Mouse (Mus musculus) lung, postnatal 0 days (tissue): ENCODE data around the gene Trp53rkb.

Experiments
- CTCF ChIP-seq: IDR thresholded peaks from 2 replicates; pipeline ENCODE4 v1.5.1; 2016; ENCODE audit warnings: antibody characterized with exemption, mild to moderate bottlenecking
- EP300 ChIP-seq: IDR thresholded peaks from 2 replicates; pipeline ENCODE4 v1.6.1; 2016; ENCODE audit warnings: antibody characterized with exemption, mild to moderate bottlenecking, control low read depth

DNA sequence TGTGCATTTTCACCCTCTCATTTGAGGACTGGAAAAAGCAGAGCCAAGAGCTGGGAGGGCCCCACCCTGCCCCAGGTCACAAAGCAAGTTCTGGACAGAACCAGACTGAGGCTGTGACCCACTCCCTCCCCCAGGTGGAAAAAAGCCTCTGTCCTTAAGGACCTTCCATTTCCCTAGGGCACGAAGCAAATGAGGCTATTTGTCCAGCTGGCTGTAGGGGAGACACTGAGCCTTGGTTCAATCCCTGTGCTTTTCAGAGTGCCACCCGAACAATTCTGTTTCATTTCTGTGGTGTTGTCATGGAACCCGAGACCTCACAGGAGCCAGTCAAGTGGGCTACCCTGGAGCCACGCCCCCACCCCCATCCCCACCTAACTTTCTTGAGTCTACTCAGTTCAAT is 48.8 kb upstream of the Trp53rkb start:
- TF ChIP-seq CTCF (no peak), EP300 (no peak)
